In genomic region chrX:7670390-7670881, GRCm38 (mm10) we compare ENCODE assay signal across 7 mouse cellular contexts. TPM values are rescaled to one million over a fixed set of nuclear protein-coding genes. Genes with fewer than 3 reads are reported as not detected.
A peak's percentile ranks its signal among the peaks of the same experiment; 100 is the strongest.
DNase-seq lines count a peak whose midpoint lies in the region; ATAC-seq and TF ChIP-seq lines count a peak whose summit lies in the region.

No protein-coding gene starts in this region.

- H3K27me3 ChIP-seq in forebrain, embryonic 12.5 days: no peaks in the 10 kb centered on the region
- no peaks in the 10 kb centered on the region for H3K27me3 ChIP-seq in limb, embryonic 10.5 days (ENCODE audit: low read depth, poor library complexity, severe bottlenecking)
- no peaks in the 10 kb centered on the region for H3K27me3 ChIP-seq in spleen, adult 2 months (ENCODE audit: control insufficient read depth, insufficient read depth, low read length)

- peak overlapping the region; percentile 56; the same call in 1 of the 2 replicates for H3K27ac ChIP-seq in forebrain, embryonic 12.5 days
- peak overlapping the region; percentile 80 for H3K27ac ChIP-seq in limb, embryonic 10.5 days
- H3K27ac ChIP-seq in spleen, adult 2 months (ENCODE audit: insufficient read depth, low read length): peak overlapping the region; percentile 88

- H3K4me2 ChIP-seq in forebrain, embryonic 12.5 days: peak overlapping the region; percentile 54

- H3K9ac ChIP-seq in forebrain, embryonic 12.5 days: peak overlapping the region; percentile 60

- TF ChIP-seq CTCF in spleen, adult 2 months (IDR thresholded peaks at IDR 0.05; ENCODE audit: extremely low read depth, insufficient read depth, insufficient read length, insufficient replicate concordance): no peak

- TF ChIP-seq POLR2A in spleen, adult 2 months (IDR thresholded peaks at IDR 0.05; ENCODE audit: low read depth, low read length): no peak

- H3K4me1 ChIP-seq in forebrain, embryonic 12.5 days: no peaks in the 10 kb centered on the region
- H3K4me1 ChIP-seq in limb, embryonic 10.5 days: peaks cover 12% of the 10 kb centered on the region
- H3K4me1 ChIP-seq in spleen, adult 2 months (ENCODE audit: control insufficient read depth, insufficient read depth, insufficient read length): peaks cover 7% of the 10 kb centered on the region; the same call in 1 of the 2 replicates

- ATAC-seq in forebrain, embryonic 12.5 days (ENCODE audit: low FRiP score): peak; percentile 87

- H3K36me3 ChIP-seq in forebrain, embryonic 12.5 days (replicated peaks): peaks cover 6% of the 10 kb centered on the region
- peaks cover 25% of the 10 kb centered on the region for H3K36me3 ChIP-seq in limb, embryonic 10.5 days
- H3K36me3 ChIP-seq in spleen, adult 2 months (ENCODE audit: control insufficient read depth, insufficient read depth, low read length): peaks cover 11% of the 10 kb centered on the region

- H3K9me3 ChIP-seq in forebrain, embryonic 12.5 days: no peaks in the 10 kb centered on the region
- no peaks in the 10 kb centered on the region for H3K9me3 ChIP-seq in limb, embryonic 10.5 days (replicated peaks)

- DNase-seq in MEL-GATA-1-ER (ENCODE audit: extremely low read depth, low read depth): peak; percentile 66
- DNase-seq in adrenal gland, postnatal 36 days: peak; percentile 78 to 86
- DNase-seq in heart, postnatal 4 days: peak; percentile 80
- DNase-seq in limb, embryonic 10.5 days (ENCODE audit: low spot score): peak; percentile 67
- peak; percentile 56 for DNase-seq in mesoderm, embryonic 11.5 days (ENCODE audit: low read depth, low spot score)
- peak; percentile 47 to 53 for DNase-seq in spleen, adult 2 months (ENCODE audit: low read depth in 1 of 2, low spot score in 2 of 2)

- 21% methylated on average over 18 of the region's 19 CpGs for WGBS in forebrain, embryonic 12.5 days
- 11% methylated on average over 16 of the region's 19 CpGs for WGBS in limb, embryonic 10.5 days
- whole genome bisulfite sequencing in spleen, adult 2 months: 25% methylated on average over 19 of the region's 19 CpGs

- peak overlapping the region; percentile 43 for H3K4me3 ChIP-seq in forebrain, embryonic 12.5 days (replicated peaks)
- H3K4me3 ChIP-seq in limb, embryonic 10.5 days: peak overlapping the region; percentile 49
- H3K4me3 ChIP-seq in spleen, adult 2 months (ENCODE audit: extremely low read depth, insufficient read depth, insufficient read length): peak overlapping the region; percentile 91

RNA-seq across cellular contexts. Expression of gene Plp2, which starts 0.8 kb away (rescaled TPM):
- 10 to 100 TPM; 73.8 to 80.2 TPM for total RNA-seq in adrenal gland, postnatal 36 days (2021)
- 45.5 and 52.0 TPM in 2 replicates for polyA plus RNA-seq in forebrain, embryonic 12.5 days (2016; fragmentation: Nextera tagmentation; extraction: Ambion mirVana)
- 100 to 1,000 TPM; 101 to 115 TPM for total RNA-seq in heart, postnatal 4 days (2021)
- polyA plus RNA-seq in limb, embryonic 10.5 days (2016; fragmentation: Nextera tagmentation; extraction: Ambion mirVana): 72.6 and 77.7 TPM in 2 replicates
- 88.2 and 90.0 TPM in 2 replicates for polyA plus RNA-seq in spleen, adult 2 months (2012; rRNA removed)

RNA-seq across cellular contexts. Expression of gene Magix, which starts 10.6 kb away (rescaled TPM):
- total RNA-seq in adrenal gland, postnatal 36 days (2021): under 1 TPM; 0.66 to 0.89 TPM
- polyA plus RNA-seq in forebrain, embryonic 12.5 days (2016; fragmentation: Nextera tagmentation; extraction: Ambion mirVana): 0.09 and 0.19 TPM in 2 replicates
- 1 to 10 TPM; 2.3 to 2.7 TPM for total RNA-seq in heart, postnatal 4 days (2021)
- 0.08 and 0.13 TPM in 2 replicates for polyA plus RNA-seq in limb, embryonic 10.5 days (2016; fragmentation: Nextera tagmentation; extraction: Ambion mirVana)
- 0.29 and 0.52 TPM in 2 replicates for polyA plus RNA-seq in spleen, adult 2 months (2012; rRNA removed)

RNA-seq across cellular contexts. Expression of gene Prickle3, which starts 13.4 kb away (rescaled TPM):
- total RNA-seq in adrenal gland, postnatal 36 days (2021): 10 to 100 TPM in 1 of 2 experiments, 1 to 10 TPM in 1; 7.7 to 11.9 TPM
- 2.0 and 2.6 TPM in 2 replicates for polyA plus RNA-seq in forebrain, embryonic 12.5 days (2016; fragmentation: Nextera tagmentation; extraction: Ambion mirVana)
- total RNA-seq in heart, postnatal 4 days (2021): 10 to 100 TPM; 11.9 to 12.0 TPM
- polyA plus RNA-seq in limb, embryonic 10.5 days (2016; fragmentation: Nextera tagmentation; extraction: Ambion mirVana): 6.4 and 9.1 TPM in 2 replicates
- 27.1 and 30.6 TPM in 2 replicates for polyA plus RNA-seq in spleen, adult 2 months (2012; rRNA removed)

RNA-seq across cellular contexts. Expression of gene Gpkow, which starts 26.5 kb away (rescaled TPM):
- 10 to 100 TPM; 49.7 to 66.9 TPM for total RNA-seq in adrenal gland, postnatal 36 days (2021)
- polyA plus RNA-seq in forebrain, embryonic 12.5 days (2016; fragmentation: Nextera tagmentation; extraction: Ambion mirVana): 45.6 and 53.4 TPM in 2 replicates
- total RNA-seq in heart, postnatal 4 days (2021): 10 to 100 TPM; 26.1 to 26.4 TPM
- polyA plus RNA-seq in limb, embryonic 10.5 days (2016; fragmentation: Nextera tagmentation; extraction: Ambion mirVana): 40.5 and 48.2 TPM in 2 replicates
- polyA plus RNA-seq in spleen, adult 2 months (2012; rRNA removed): 6.1 and 6.2 TPM in 2 replicates

RNA-seq across cellular contexts. Expression of gene Syp, which starts 32.2 kb away (rescaled TPM):
- 10 to 100 TPM; 32.8 to 48.6 TPM for total RNA-seq in adrenal gland, postnatal 36 days (2021)
- polyA plus RNA-seq in forebrain, embryonic 12.5 days (2016; fragmentation: Nextera tagmentation; extraction: Ambion mirVana): 42.0 and 44.8 TPM in 2 replicates
- under 1 TPM; 0.45 to 0.79 TPM for total RNA-seq in heart, postnatal 4 days (2021)
- 1.6 and 1.9 TPM in 2 replicates for polyA plus RNA-seq in limb, embryonic 10.5 days (2016; fragmentation: Nextera tagmentation; extraction: Ambion mirVana)
- polyA plus RNA-seq in spleen, adult 2 months (2012; rRNA removed): 2.4 and 3.2 TPM in 2 replicates

Comparison
In these comparisons a context has a peak if more than half of its experiments do, and no peak if none do; other contexts are left out.
1. Peak in every context shown above with its lines: DNase-seq, ATAC-seq, H3K4me3 ChIP-seq and H3K27ac ChIP-seq.